Mouse (Mus musculus) thymus, adult 2 months (tissue): Measurements from ENCODE around the gene 1700057G04Rik.

Experiments
- CTCF ChIP-seq: fragments of 200-500 bp; IDR thresholded peaks from 2 replicates; pipeline ENCODE4 v1.5.1; 2012; ENCODE audit warnings: mild to moderate bottlenecking, control low read depth, low read length, moderate library complexity, borderline replicate concordance; ENCODE audit not compliant: control insufficient read depth, poor library complexity, insufficient read depth; ENCODE audit errors: extremely low read depth
- POLR2A ChIP-seq: fragments of 200-500 bp; IDR thresholded peaks from 2 replicates; pipeline ENCODE4 v1.6.1; 2012; ENCODE audit warnings: mild to moderate bottlenecking, low read length, control low read depth, moderate library complexity; ENCODE audit not compliant: control insufficient read depth, poor library complexity, insufficient read depth; ENCODE audit errors: extremely low read depth

DNA sequence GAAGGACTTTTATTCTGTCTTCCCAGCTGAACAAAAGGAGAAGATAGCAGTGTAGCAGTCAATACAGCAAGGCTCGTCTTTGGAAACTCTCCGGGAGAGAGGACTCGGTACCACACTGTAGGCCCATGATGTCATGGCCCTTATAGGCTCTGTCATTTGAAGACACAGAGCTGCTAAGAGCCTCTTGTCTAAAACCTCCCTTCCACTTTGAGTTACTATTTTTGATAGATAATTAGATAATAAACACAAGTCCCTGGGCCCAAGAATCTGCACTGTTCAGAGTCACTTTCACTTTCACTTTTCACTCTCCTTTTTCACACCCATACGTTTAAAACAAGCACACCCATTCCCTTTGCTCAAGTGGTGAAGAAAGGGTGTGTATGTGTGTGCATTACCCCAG, 43.5 kb upstream of the 1700057G04Rik start:
- TF ChIP-seq CTCF: no peak
- TF ChIP-seq POLR2A: no peak
